Mouse (Mus musculus) megakaryocyte, embryonic 14.5 days (primary cell): ENCODE measurements at regions not wholly inside any gene's neighbourhood (a gene's known extent, or its start where the extent isn't known, plus 50 kb on each side); places are given as distances from the start of the nearest gene placed in this dataset.

Experiments used
- FLI1 ChIP-seq: IDR thresholded peaks from 2 replicates; pipeline ENCODE4 v1.6.1; 2012; ENCODE audit warnings: low read length, inconsistent platforms, mixed read lengths
- GATA1 ChIP-seq: IDR thresholded peaks from 3 replicates; pipeline ENCODE4 v1.6.1; 2012; ENCODE audit warnings: mixed read lengths, low read length, inconsistent platforms, borderline replicate concordance

GRCm38 (mm10) chr9:118416475-118416874 is 61.5 kb upstream of the Eomes start:
- TF ChIP-seq GATA1 = no peak
- TF ChIP-seq FLI1 = no peak
